Mouse (Mus musculus) hematopoietic stem cell, adult 5-6 weeks (primary cell): ENCODE data around the gene Kcnk4. TPM values are rescaled to one million over a fixed set of nuclear protein-coding genes. Genes with fewer than 3 reads are reported as not detected.

ENCODE experiments used
- total RNA-seq: library from RNA; stranded (forward); fragments of 172-1452, 232-1000 nt; gene quantifications from 2 replicates; pipeline ENCODE4 v1.2.3, GENCODE M21; 2017

Gene Kcnk4
- total RNA-seq, 1 experiment from 2014 or later: not detected

Other genes starting within 250 kb of the Kcnk4 start
- gene Rps6ka4, start 93.9 kb downstream of the Kcnk4 start, total RNA-seq: 3.3 and 4.8 TPM in 2 replicates
- 28.1 and 31.2 TPM in 2 replicates for gene Ccdc88b, start 76.3 kb downstream of the Kcnk4 start, total RNA-seq
- 249 and 328 TPM in 2 replicates for gene Trmt112, start 24.8 kb downstream of the Kcnk4 start, total RNA-seq
- 282 and 414 TPM in 2 replicates for gene Prdx5, start 24.4 kb downstream of the Kcnk4 start, total RNA-seq
- gene Esrra, start 12.7 kb downstream of the Kcnk4 start, total RNA-seq: 15.3 and 16.0 TPM in 2 replicates
- not detected in 2 replicates for gene Catsperz, start 9.1 kb downstream of the Kcnk4 start, total RNA-seq
- gene Bad, start 7.3 kb upstream of the Kcnk4 start, total RNA-seq: 21.9 and 30.1 TPM in 2 replicates
- gene Gpr137, start 8.0 kb upstream of the Kcnk4 start, total RNA-seq: 19.5 and 20.3 TPM in 2 replicates
- 89.4 and 98.0 TPM in 2 replicates for gene Ppp1r14b, start 40.5 kb upstream of the Kcnk4 start, total RNA-seq
- 9.1 and 12.3 TPM in 2 replicates for gene Plcb3, start 42.0 kb upstream of the Kcnk4 start, total RNA-seq
- gene Fkbp2, start 46.0 kb upstream of the Kcnk4 start, total RNA-seq: 67.0 and 99.5 TPM in 2 replicates
- gene Vegfb, start 53.1 kb upstream of the Kcnk4 start, total RNA-seq: 6.4 and 9.2 TPM in 2 replicates
- 7.7 and 20.5 TPM in 2 replicates for gene Dnajc4, start 58.1 kb upstream of the Kcnk4 start, total RNA-seq
- 8.5 and 9.9 TPM in 2 replicates for gene Nudt22, start 61.6 kb upstream of the Kcnk4 start, total RNA-seq
- gene Trpt1, start 61.6 kb upstream of the Kcnk4 start, total RNA-seq: 1.6 and 2.2 TPM in 2 replicates
- gene Fermt3, start 85.0 kb upstream of the Kcnk4 start, total RNA-seq: 198 and 220 TPM in 2 replicates
- gene Stip1, start 105.5 kb upstream of the Kcnk4 start, total RNA-seq: 162 and 250 TPM in 2 replicates
- gene Macrod1, start 122.3 kb upstream of the Kcnk4 start, total RNA-seq: 5.2 and 11.2 TPM in 2 replicates
- gene Flrt1, start 171.2 kb upstream of the Kcnk4 start, total RNA-seq: not detected in 2 replicates